Mouse (Mus musculus): ENCODE measurements at regions not wholly inside any gene's neighbourhood (a gene's known extent, or its start where the extent isn't known, plus 50 kb on each side); places are given as distances from the start of the nearest gene placed in this dataset.

- TF ChIP-seq CTCF (IDR thresholded peaks at IDR 0.05; ENCODE audit: low read depth): no peak
- TF ChIP-seq EP300 (IDR thresholded peaks at IDR 0.05; ENCODE audit: low read depth): no peak
Observed at GRCm38 (mm10) chr15:61548400-61548799, 625.6 kb upstream of the A1bg start.
